Comparison of ENCODE assay signal across 27 mouse cellular contexts in genomic region chr4:67213363-67213762, GRCm38 (mm10).
"Had no signal": no experiment of that assay in that cellular context is flagged by ENCODE, and none has a peak within 500 bp of the region (broad histone marks: within the 10 kb centered on the region; RNA-seq: fewer than 3 reads in every experiment).

No protein-coding gene starts in this region.

- H3K27me3 ChIP-seq: heart, embryonic 12.5 days; hindbrain, embryonic 12.5 days; intestine, embryonic 15.5 days; limb, embryonic 12.5 days; liver, embryonic 13.5 days; liver, embryonic 15.5 days had no signal

- H3K4me3 ChIP-seq: heart, embryonic 10.5 days; heart, embryonic 12.5 days; hindbrain, embryonic 10.5 days; hindbrain, embryonic 12.5 days; intestine, embryonic 15.5 days; layer of hippocampus, adult 2 months; left cerebral cortex, adult 2 months; limb, embryonic 10.5 days; limb, embryonic 12.5 days; liver, embryonic 13.5 days; liver, embryonic 15.5 days had no signal

- ATAC-seq: hindbrain, embryonic 16.5 days; inflammation-experienced regulatory T-cells, adult 6 months; intestine, embryonic 15.5 days; intestine, postnatal 0 days had no signal

- DNase-seq: gastrocnemius, postnatal 10 days; gastrocnemius, postnatal 25 days; heart, adult 18-20 months; heart, postnatal 10 days; heart, postnatal 4 days; kidney, adult 18-20 months; kidney, adult 8-10 months; kidney, postnatal 10 days; kidney, postnatal 25 days; kidney, postnatal 4 days; liver; liver, embryonic 13.5 days had no signal

- H3K9ac ChIP-seq: heart, embryonic 12.5 days; hindbrain, embryonic 12.5 days; hindbrain, embryonic 14.5 days; intestine, embryonic 15.5 days; limb, embryonic 12.5 days; liver, embryonic 13.5 days; liver, embryonic 15.5 days had no signal

- H3K36me3 ChIP-seq: heart, embryonic 10.5 days; heart, embryonic 12.5 days; hindbrain, embryonic 10.5 days; hindbrain, embryonic 12.5 days; intestine, embryonic 15.5 days; limb, embryonic 10.5 days; limb, embryonic 12.5 days; liver, embryonic 13.5 days; liver, embryonic 15.5 days had no signal

- H3K4me1 ChIP-seq: heart, embryonic 10.5 days; heart, embryonic 12.5 days; hindbrain, embryonic 10.5 days; hindbrain, embryonic 12.5 days; intestine, embryonic 15.5 days; limb, embryonic 10.5 days; limb, embryonic 12.5 days; liver, embryonic 13.5 days; liver, embryonic 15.5 days had no signal

- H3K9me3 ChIP-seq: heart, embryonic 10.5 days; heart, embryonic 12.5 days; hindbrain, embryonic 10.5 days; hindbrain, embryonic 12.5 days; intestine, embryonic 15.5 days; limb, embryonic 10.5 days; limb, embryonic 12.5 days; liver, embryonic 13.5 days; liver, embryonic 15.5 days had no signal

- H3K4me2 ChIP-seq: heart, embryonic 12.5 days; hindbrain, embryonic 12.5 days; hindbrain, embryonic 14.5 days; intestine, embryonic 15.5 days; limb, embryonic 12.5 days; liver, embryonic 11.5 days; liver, embryonic 13.5 days; liver, embryonic 15.5 days had no signal

- H3K27ac ChIP-seq: heart, embryonic 10.5 days; hindbrain, embryonic 10.5 days; hindbrain, embryonic 12.5 days; hindbrain, embryonic 14.5 days; intestine, embryonic 15.5 days; layer of hippocampus, adult 2 months; left cerebral cortex, adult 2 months; limb, embryonic 10.5 days; limb, embryonic 12.5 days; liver, embryonic 13.5 days; liver, embryonic 15.5 days had no signal
